Mouse (Mus musculus): ENCODE results near the gene Syne4. TPM values are rescaled to one million over a fixed set of nuclear protein-coding genes. Genes with fewer than 3 reads are reported as not detected.
A peak's percentile ranks its signal among the peaks of the same experiment; 100 is the strongest.

Syne4 gene
- polyA plus RNA-seq, 1 experiment from 2014 or later: 13.1 TPM

DNA sequence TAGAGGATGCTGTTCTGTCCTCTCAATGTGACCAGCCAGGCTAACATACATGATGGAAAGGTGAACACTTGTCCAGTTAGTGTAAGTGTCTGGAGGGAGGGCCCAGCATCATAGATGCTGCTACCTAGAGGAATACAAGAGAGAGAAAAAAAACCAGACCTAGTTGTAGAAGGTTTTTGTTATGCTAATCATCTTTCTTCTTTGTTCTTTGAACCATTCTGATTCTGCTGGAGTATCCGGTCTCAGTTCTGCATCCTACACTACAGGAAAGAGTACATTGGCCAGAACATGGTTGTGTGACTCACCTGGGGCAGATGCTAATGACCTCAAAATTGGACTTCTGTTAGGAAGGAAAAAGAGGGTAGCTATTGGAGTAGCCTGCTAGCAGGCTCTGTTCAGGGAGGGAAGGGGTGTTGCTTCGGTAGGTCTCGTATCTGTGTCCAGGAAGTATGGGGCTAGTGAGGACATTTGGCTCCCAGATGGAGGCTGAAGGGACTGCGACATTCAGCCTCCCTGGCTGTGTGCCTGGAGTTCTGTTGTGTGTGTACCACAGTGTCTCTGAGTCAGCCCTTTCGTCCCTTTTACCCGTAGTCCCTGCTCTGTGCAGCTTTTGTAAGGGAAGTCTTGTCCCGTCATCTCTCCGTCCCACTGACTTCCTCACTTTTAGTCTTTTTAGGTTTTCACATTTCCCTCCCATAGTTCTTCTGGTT, 27.8 kb upstream of the Syne4 start:
- Histone ChIP-seq H3K9ac (no peak overlapping the region), H3K36me3 (no peaks in the 10 kb centered on the region), H3K4me1 (replicated peaks) (peaks cover 18% of the 10 kb centered on the region), H3K27ac (no peak overlapping the region), H3K27me3 (0 out of 2 replicates have a peak, but pooled peaks cover 2% of the 10 kb centered on the region), H3K4me3 (no peak overlapping the region), H3K4me2 (no peak overlapping the region), H3K9me3 (no peaks in the 10 kb centered on the region)
- WGBS: 67% methylated on average over 8 of the region's 8 CpGs
- no peak for ATAC-seq (ENCODE audit: low FRiP score)

DNA sequence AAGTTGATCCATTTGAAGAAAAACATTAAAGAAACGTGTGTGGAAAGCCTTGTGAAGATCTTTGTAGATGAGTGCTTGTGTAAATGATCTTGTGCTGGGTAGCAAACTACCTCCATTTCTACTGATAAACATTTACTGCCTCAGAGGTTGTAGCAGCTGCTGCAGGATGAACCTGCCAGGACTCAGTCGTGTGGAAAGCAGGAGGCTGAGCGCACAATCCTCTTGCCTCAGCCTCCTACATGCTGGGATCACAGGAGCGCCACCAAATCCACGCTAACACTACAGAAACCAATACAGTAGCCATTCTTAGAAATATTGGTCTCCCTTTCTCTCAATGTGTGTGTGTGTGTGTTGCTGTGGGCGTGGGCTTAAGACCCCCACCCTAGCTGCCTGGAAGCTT, 26.6 kb upstream of the Syne4 start:
- Histone ChIP-seq H3K27ac (no peak overlapping the region), H3K36me3 (no peaks in the 10 kb centered on the region; the same call in 1 of the 2 replicates), H3K4me1 (replicated peaks) (peaks cover 27% of the 10 kb centered on the region), H3K9me3 (no peaks in the 10 kb centered on the region), H3K9ac (no peak overlapping the region), H3K4me3 (no peak overlapping the region), H3K4me2 (no peak overlapping the region), H3K27me3 (0 out of 2 replicates have a peak, but pooled peaks cover 2% of the 10 kb centered on the region)
- 70% methylated on average over 6 of the region's 6 CpGs for WGBS
- no peak for ATAC-seq (ENCODE audit: low FRiP score)

DNA sequence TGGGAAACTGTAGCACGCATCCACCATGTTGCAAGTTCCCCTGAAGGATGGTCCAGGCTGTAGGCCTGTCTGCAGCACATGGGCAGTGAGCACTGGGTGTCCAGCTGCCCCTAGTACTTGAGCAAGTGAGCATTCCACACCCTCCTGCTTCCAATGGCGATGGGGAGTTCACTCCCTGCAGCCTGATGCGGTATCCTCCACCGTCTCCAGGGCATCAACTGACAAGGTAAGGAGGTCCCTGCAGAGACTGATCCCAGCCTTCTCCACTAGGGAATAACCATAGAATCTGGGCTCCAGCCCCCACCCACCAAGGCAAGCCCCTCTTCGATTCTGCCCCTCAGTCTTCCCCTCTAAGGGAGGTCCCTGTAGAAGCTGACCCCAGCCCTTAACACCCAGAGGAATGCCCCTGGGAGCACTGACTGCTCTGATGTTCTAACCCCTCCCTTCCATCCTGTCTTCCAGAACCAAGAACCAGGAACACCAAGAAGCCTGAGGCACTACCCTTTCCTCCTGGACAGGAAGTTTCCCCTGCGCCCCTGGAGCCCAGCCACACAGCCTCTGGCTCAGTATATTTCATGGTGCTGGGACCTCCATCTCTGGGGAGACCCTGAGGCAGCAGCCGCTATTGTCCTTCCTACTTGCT, 25.4 kb upstream of the Syne4 start:
- Histone ChIP-seq H3K4me1 (replicated peaks) (peaks cover 37% of the 10 kb centered on the region), H3K27me3 (0 out of 2 replicates have a peak, but pooled peaks cover 2% of the 10 kb centered on the region), H3K9ac (0 out of 2 replicates have a peak overlapping the region, but pooled peaks have one; percentile 13), H3K27ac (no peak overlapping the region), H3K9me3 (no peaks in the 10 kb centered on the region), H3K36me3 (peaks cover 8% of the 10 kb centered on the region), H3K4me2 (no peak overlapping the region), H3K4me3 (no peak overlapping the region)
- WGBS: 70% methylated on average over 7 of the region's 7 CpGs
- ATAC-seq (ENCODE audit: low FRiP score): no peak

DNA sequence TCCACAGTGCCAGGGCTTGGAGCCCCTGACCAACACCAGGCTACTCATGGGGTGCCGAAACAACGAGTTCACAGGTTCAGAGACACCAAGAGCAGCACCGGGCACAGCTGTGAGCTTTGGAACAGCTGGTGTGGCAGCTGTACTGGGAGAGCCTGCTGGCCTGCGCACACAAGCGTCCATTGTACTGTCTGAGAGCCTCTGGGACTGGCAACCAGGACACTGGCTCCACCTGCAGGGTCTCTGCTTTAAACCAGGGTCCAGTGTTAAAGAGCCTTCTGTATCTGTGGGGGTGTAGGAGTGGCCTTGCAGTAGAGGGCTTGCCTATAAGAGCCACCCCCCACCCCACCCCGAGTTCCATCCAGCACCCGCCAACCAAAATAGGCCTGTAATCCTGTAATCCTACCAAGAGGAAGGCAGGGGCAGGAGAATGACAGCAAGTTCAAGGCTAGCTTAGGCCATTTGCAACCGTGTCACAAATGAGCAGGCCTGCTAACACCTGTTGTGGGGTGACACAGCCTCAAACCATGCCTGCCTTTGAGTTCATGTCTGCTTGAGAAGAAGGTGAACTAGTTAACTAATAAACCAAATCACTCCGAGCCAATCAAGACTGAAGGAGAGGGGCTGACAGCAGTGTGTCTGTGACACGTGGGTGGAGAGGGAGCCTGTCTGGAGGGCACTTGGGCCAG, 24.8 kb upstream of the Syne4 start:
- Histone ChIP-seq H3K9ac (peak overlapping the region; percentile 13; the same call in 1 of the 2 replicates), H3K4me3 (no peak overlapping the region), H3K27me3 (0 out of 2 replicates have a peak, but pooled peaks cover 2% of the 10 kb centered on the region), H3K36me3 (peaks cover 14% of the 10 kb centered on the region), H3K9me3 (no peaks in the 10 kb centered on the region), H3K4me1 (replicated peaks) (peaks cover 44% of the 10 kb centered on the region), H3K27ac (no peak overlapping the region), H3K4me2 (no peak overlapping the region)
- WGBS: 52% methylated on average over 10 of the region's 10 CpGs
- no peak for ATAC-seq (ENCODE audit: low FRiP score)

DNA sequence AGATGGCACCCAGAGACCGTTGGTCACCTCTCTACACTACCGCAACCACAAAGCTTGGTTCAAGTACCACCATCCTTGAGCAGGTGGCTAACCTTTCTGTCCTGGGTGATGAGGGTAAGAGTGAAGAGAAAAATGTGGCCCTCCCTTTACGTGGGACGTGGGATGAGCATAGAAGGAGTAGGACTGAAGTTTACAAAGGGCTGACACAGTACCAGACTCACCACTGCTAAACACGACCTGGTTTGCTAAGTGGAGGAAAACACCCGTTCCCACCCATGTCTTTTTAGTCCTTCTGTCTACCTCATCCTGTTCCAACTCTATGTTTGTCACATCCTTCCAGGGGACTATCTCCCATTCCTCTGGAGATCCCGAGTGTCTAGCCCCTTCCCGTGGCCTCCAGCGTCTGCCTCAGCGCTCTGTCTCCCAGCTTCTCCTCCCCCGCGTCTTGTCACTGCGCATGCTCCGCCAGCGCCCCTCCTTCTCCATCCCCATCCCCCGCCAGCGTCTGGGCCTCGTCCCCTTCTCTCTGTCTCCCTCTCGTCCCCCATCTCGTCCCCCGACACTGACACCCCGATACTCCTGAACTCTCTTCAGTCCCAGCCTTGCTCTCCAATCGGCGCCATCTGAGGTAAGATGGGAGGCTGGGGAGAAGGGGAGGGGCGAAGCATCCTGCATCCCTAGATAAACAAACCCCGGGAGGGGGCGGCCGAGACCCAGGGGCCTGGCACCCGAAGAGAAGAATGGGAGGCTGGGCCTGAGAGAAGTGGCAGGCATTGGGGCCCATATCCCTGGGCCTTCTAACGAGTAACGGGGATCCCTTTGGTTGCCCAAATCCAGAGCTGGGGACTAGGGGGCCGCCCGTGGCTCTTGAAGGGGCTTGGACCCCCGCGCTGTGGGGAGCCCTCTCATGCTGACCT, 23.1 kb upstream of the Syne4 start, which contains the start of gene Clip3:
Gene Clip3, plus strand, starts transcription at position 514 of the 917 bp plus-strand sequence.
- H3K4me3 ChIP-seq: peak within 1 kb of the TSS; percentile 93
- WGBS: 6% methylated on average over 35 of the region's 35 CpGs
- peak; percentile 88 for ATAC-seq (ENCODE audit: low FRiP score)
- H3K27ac ChIP-seq: peak within 1 kb of the TSS; percentile 87
- H3K36me3 ChIP-seq: peaks cover 30% of the 10 kb centered on the region
- H3K27me3 ChIP-seq: 0 out of 2 replicates have a peak, but pooled peaks cover 2% of the 10 kb centered on the region
- H3K4me2 ChIP-seq: peak within 1 kb of the TSS; percentile 92
- H3K9me3 ChIP-seq: no peaks in the 10 kb centered on the region
- peaks cover 49% of the 10 kb centered on the region for H3K4me1 ChIP-seq (replicated peaks)
- peak within 1 kb of the TSS; percentile 99 for H3K9ac ChIP-seq

DNA sequence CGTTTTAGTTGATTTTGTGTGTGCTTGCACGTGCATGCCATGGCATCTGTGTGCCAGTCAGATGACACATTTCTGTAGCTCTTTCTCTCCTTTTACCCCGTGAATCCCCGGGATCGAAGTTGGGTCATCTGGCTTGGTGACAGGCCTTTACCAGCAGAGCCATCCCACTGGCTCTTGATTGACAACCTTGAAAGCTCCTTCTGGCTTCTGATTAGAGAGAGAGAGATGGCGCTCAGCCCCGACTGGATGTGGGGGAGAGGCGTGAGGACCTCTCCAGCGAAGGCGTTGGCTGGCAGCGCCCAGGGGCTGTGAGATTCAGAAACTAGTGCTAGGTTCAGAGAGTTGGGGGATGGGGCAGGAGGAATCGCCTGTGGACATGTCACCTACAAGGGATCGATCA, 20.8 kb upstream of the Syne4 start:
- WGBS: 75% methylated on average over 13 of the region's 13 CpGs
- H3K4me2 ChIP-seq: peak overlapping the region; percentile 21

DNA sequence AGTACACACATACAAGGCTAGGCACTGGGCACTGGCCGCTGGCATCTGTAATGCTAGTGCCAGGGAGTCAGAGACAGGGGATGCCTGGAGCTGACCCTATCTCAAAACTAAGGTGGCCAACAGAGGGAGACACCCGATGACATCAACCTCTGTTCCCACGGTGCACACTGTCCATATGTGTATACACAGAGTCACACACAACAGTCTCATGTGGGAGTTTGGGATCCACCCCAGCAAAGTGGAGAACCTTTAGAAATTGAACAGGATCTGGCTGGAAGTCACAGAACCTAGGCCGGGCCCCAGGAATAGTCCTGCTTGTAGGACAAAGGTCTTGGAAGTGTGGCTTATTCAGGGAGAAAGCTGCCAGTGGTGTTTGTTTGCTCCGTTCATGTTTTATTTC, 20.3 kb upstream of the Syne4 start:
- Histone ChIP-seq H3K4me1 (replicated peaks) (peaks cover 47% of the 10 kb centered on the region), H3K4me3 (no peak overlapping the region), H3K4me2 (no peak overlapping the region), H3K9me3 (no peaks in the 10 kb centered on the region), H3K27ac (no peak overlapping the region), H3K36me3 (peaks cover 59% of the 10 kb centered on the region), H3K27me3 (no peaks in the 10 kb centered on the region), H3K9ac (0 out of 2 replicates have a peak overlapping the region, but pooled peaks have one; percentile 49)
- ATAC-seq (ENCODE audit: low FRiP score): no peak
- 89% methylated on average over 5 of the region's 5 CpGs for WGBS

More for the DNA sequence above, 20.8 kb upstream of the Syne4 start:
- no peak overlapping the region for H3K4me3 ChIP-seq
- no peak for ATAC-seq (ENCODE audit: low FRiP score)
- H3K9ac ChIP-seq: 0 out of 2 replicates have a peak overlapping the region, but pooled peaks have one; percentile 49
- H3K27me3 ChIP-seq: no peaks in the 10 kb centered on the region
- peaks cover 49% of the 10 kb centered on the region for H3K4me1 ChIP-seq (replicated peaks)
- H3K9me3 ChIP-seq: no peaks in the 10 kb centered on the region
- H3K36me3 ChIP-seq: peaks cover 54% of the 10 kb centered on the region
- no peak overlapping the region for H3K27ac ChIP-seq

DNA sequence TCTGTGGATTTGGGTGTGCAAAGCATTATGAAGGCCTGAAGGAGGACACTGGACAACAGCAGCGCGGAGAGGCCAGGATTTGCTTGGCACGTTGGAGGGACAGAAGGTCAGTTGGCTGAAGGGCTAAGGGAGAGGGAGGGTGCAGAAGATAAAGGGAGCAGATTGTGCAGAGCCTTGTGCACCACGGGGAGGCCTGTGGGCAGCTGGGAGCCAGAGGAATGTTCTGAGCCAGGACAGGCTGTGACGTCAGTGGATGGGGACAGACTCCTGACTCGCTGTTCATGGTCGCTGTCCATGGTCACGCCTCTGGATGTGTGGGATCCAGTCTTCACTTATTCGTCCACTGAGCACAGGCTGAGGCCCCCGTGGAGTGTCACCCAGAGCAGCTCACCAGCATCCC, 19.5 kb upstream of the Syne4 start:
- no peak overlapping the region for H3K4me2 ChIP-seq
- H3K4me3 ChIP-seq: no peak overlapping the region
- no peak overlapping the region for H3K27ac ChIP-seq
- no peaks in the 10 kb centered on the region for H3K27me3 ChIP-seq
- H3K36me3 ChIP-seq: peaks cover 67% of the 10 kb centered on the region
- no peak for ATAC-seq (ENCODE audit: low FRiP score)
- WGBS: 81% methylated on average over 10 of the region's 10 CpGs
- no peaks in the 10 kb centered on the region for H3K9me3 ChIP-seq
- H3K9ac ChIP-seq: 0 out of 2 replicates have a peak overlapping the region, but pooled peaks have one; percentile 2
- H3K4me1 ChIP-seq (replicated peaks): peaks cover 39% of the 10 kb centered on the region

DNA sequence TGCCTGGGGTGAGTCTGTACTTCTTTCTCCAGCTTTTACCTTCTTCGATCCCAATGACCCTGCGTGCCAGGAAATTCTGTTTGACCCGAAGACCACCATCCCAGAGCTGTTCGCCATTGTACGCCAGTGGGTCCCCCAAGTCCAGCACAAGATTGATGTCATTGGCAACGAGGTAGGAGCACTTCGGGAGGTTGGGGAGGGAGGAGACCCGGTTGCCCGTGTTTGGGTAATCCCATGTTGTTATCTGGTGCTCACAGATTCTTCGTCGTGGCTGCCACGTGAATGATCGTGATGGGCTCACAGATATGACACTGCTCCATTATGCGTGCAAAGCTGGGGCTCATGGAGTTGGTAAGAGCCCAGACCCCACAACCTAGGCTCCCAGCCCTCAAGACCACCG, 17.8 kb upstream of the Syne4 start:
- Histone ChIP-seq H3K4me1 (replicated peaks) (peaks cover 31% of the 10 kb centered on the region), H3K4me2 (no peak overlapping the region), H3K36me3 (peaks cover 83% of the 10 kb centered on the region), H3K9me3 (no peaks in the 10 kb centered on the region), H3K4me3 (no peak overlapping the region), H3K9ac (no peak overlapping the region), H3K27me3 (no peaks in the 10 kb centered on the region), H3K27ac (no peak overlapping the region)
- 94% methylated on average over 15 of the region's 15 CpGs for WGBS
- no peak for ATAC-seq (ENCODE audit: low FRiP score)

DNA sequence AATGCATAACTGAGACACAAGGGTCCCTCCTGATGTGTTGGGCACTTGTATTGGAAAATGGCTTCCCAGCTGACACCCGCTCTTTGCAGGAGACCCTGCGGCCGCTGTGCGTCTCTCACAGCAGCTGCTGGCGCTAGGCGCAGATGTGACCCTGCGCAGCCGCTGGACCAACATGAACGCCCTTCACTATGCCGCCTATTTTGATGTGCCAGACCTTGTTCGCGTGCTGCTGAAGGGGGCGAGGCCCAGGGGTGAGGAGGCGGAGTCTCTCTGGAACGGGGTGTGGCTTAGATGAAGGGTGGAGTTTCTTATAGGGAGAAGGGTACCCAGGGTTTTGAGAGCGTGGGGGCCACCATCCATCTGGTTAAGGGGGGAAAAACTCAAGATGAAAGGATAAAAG, 17.3 kb upstream of the Syne4 start:
- no peak overlapping the region for H3K9ac ChIP-seq
- H3K9me3 ChIP-seq: no peaks in the 10 kb centered on the region
- H3K27me3 ChIP-seq: no peaks in the 10 kb centered on the region
- H3K4me2 ChIP-seq: no peak overlapping the region
- no peak for ATAC-seq (ENCODE audit: low FRiP score)
- H3K36me3 ChIP-seq: peaks cover 88% of the 10 kb centered on the region
- H3K27ac ChIP-seq: no peak overlapping the region
- H3K4me1 ChIP-seq (replicated peaks): peaks cover 29% of the 10 kb centered on the region
- no peak overlapping the region for H3K4me3 ChIP-seq
- WGBS: 86% methylated on average over 16 of the region's 16 CpGs

DNA sequence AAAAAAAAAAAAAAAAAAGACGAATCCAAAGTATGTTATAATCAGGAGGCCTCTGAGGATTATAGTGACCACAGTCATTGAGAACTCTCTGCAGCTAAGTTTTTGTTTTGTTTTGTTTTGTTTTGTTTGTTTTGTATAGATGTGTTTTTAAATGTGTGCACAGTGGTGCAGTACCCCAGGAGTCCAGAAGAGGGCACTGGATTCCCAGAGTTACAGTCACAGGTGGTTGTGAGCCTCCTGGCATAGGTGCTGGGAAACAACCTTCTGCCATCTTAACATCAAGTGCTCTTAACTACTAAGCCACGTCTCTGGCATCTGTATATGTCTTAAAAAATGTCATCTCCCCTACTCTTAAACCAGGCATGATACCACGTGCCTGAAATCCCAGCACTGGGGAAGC, 13.7 kb upstream of the Syne4 start:
- Histone ChIP-seq H3K9me3 (no peaks in the 10 kb centered on the region), H3K4me3 (no peak overlapping the region), H3K27me3 (no peaks in the 10 kb centered on the region), H3K9ac (no peak overlapping the region), H3K4me1 (replicated peaks) (no peaks in the 10 kb centered on the region), H3K27ac (no peak overlapping the region), H3K36me3 (peaks cover 91% of the 10 kb centered on the region), H3K4me2 (no peak overlapping the region)
- WGBS: 53% methylated on average over 3 of the region's 3 CpGs
- ATAC-seq (ENCODE audit: low FRiP score): no peak

Measured in hindbrain, embryonic 13.5 days (tissue).